Mouse (Mus musculus): ENCODE data around the gene Ebf1.

DNA sequence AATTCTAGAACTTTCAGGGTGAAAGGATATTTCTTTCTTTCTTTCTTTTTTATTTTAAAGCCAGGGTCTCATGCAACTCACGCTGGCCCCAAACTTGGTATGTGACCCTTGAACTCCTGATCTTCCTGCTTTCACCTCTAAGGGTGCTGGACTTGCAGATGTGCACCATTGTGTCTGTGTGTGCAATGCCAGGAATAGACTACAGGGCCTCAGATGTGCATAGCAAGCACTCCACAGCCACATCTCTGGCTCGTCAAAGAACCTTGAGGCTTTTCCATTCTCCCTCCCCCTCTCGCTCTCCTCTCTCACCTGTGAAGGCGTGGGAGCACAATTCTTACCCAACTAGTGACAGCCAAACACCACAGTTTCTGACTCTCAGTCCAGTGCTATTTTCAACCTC, 137.2 kb downstream of the Ebf1 start:
- TF ChIP-seq CTCF (IDR thresholded peaks at IDR 0.05; ENCODE audit: low read depth) (no peak), EP300 (IDR thresholded peaks at IDR 0.05; ENCODE audit: low read depth) (no peak)
